Mouse (Mus musculus): Measurements from ENCODE around the gene Vapa. TPM values are rescaled to one million over a fixed set of nuclear protein-coding genes. Genes with fewer than 3 reads are reported as not detected.
A peak's percentile ranks its signal among the peaks of the same experiment; 100 is the strongest.

Gene Vapa
- polyA plus RNA-seq, 1 experiment from 2014 or later, result 221 TPM

DNA sequence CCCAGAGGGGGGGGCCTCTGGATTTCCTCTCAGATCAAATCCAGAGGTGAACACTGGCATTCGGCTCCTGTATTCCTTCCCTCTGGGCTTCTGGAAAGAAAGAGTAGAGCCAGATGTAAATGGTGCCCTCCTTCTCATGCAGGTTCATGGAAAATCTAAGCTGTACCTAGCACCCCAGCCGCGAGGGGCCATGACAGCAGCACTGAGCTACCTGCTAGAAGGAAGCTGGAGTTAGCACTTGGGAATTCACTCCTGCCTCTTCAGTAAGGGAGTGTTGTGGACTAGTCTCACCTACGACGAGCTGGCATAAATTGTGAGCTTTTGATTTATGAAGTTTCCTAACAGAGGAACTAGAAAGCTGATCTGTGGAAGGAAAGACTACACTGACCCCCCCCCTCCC is 30.2 kb upstream of the Vapa start:
- H3K9ac ChIP-seq (replicated peaks; ENCODE audit: low read depth), result no peak overlapping the region
- peak; percentile 58 for DNase-seq (ENCODE audit: low spot score)
- H3K27ac ChIP-seq (ENCODE audit: low read length), result peak overlapping the region; percentile 91
- peak overlapping the region; percentile 38 for H3K4me2 ChIP-seq (replicated peaks; ENCODE audit: low read depth, low read length)
- WGBS, result 53% methylated on average over 5 of the region's 5 CpGs
- ATAC-seq, result peak; percentile 70
- no peak overlapping the region for H3K4me3 ChIP-seq (ENCODE audit: low read depth, low read length)
- no peaks in the 10 kb centered on the region for H3K4me1 ChIP-seq (ENCODE audit: insufficient read depth, low read depth, low read length)
- TF ChIP-seq EP300 (IDR thresholded peaks at IDR 0.05) (no peak), CTCF (IDR thresholded peaks at IDR 0.05) (peak; percentile 47)
- H3K36me3 ChIP-seq (ENCODE audit: insufficient read depth, low read length), result no peaks in the 10 kb centered on the region
- no peaks in the 10 kb centered on the region for H3K9me3 ChIP-seq (ENCODE audit: low read length)
- H3K27me3 ChIP-seq (replicated peaks; ENCODE audit: insufficient read depth, low read length), result no peaks in the 10 kb centered on the region

GRCm38 (mm10) chr17:65643051-65643521 is 29.7 kb upstream of the Vapa start:
- peak; percentile 95 for ATAC-seq
- TF ChIP-seq EP300 (IDR thresholded peaks at IDR 0.05) (peak; percentile 93), CTCF (IDR thresholded peaks at IDR 0.05) (no peak)
- no peaks in the 10 kb centered on the region for H3K4me1 ChIP-seq (ENCODE audit: insufficient read depth, low read depth, low read length)
- H3K36me3 ChIP-seq (ENCODE audit: insufficient read depth, low read length), result no peaks in the 10 kb centered on the region
- WGBS, result 38% methylated on average over 10 of the region's 10 CpGs
- peak overlapping the region; percentile 91 for H3K27ac ChIP-seq (ENCODE audit: low read length)
- H3K9ac ChIP-seq (replicated peaks; ENCODE audit: low read depth), result no peak overlapping the region
- DNase-seq (ENCODE audit: low spot score), result peak; percentile 94
- H3K4me2 ChIP-seq (replicated peaks; ENCODE audit: low read depth, low read length), result peak overlapping the region; percentile 38
- no peaks in the 10 kb centered on the region for H3K27me3 ChIP-seq (replicated peaks; ENCODE audit: insufficient read depth, low read length)
- no peak overlapping the region for H3K4me3 ChIP-seq (ENCODE audit: low read depth, low read length)
- H3K9me3 ChIP-seq (ENCODE audit: low read length), result no peaks in the 10 kb centered on the region

GRCm38 (mm10) chr17:65642578-65642991 is 29.2 kb upstream of the Vapa start:
- H3K4me2 ChIP-seq (replicated peaks; ENCODE audit: low read depth, low read length), result no peak overlapping the region
- H3K9ac ChIP-seq (replicated peaks; ENCODE audit: low read depth), result no peak overlapping the region
- no peak overlapping the region for H3K4me3 ChIP-seq (ENCODE audit: low read depth, low read length)
- no peaks in the 10 kb centered on the region for H3K9me3 ChIP-seq (ENCODE audit: low read length)
- 70% methylated on average over 5 of the region's 5 CpGs for WGBS
- TF ChIP-seq CTCF (IDR thresholded peaks at IDR 0.05) (no peak), EP300 (IDR thresholded peaks at IDR 0.05) (no peak)
- H3K27me3 ChIP-seq (replicated peaks; ENCODE audit: insufficient read depth, low read length), result no peaks in the 10 kb centered on the region
- peak overlapping the region; percentile 85 for H3K27ac ChIP-seq (ENCODE audit: low read length)
- H3K36me3 ChIP-seq (ENCODE audit: insufficient read depth, low read length), result no peaks in the 10 kb centered on the region
- peak; percentile 32 for ATAC-seq
- no peak for DNase-seq (ENCODE audit: low spot score)
- no peaks in the 10 kb centered on the region for H3K4me1 ChIP-seq (ENCODE audit: insufficient read depth, low read depth, low read length)

GRCm38 (mm10) chr17:65641734-65642218 is 28.4 kb upstream of the Vapa start, which contains the start of gene Txndc2:
Gene Txndc2, minus strand, starts transcription at chr17:65642168.
- no peak for ATAC-seq

GRCm38 (mm10) chr17:65639144-65639543 is 25.8 kb upstream of the Vapa start:
- H3K9ac ChIP-seq (replicated peaks; ENCODE audit: low read depth), result no peak overlapping the region
- ATAC-seq, result no peak
- H3K27me3 ChIP-seq (replicated peaks; ENCODE audit: insufficient read depth, low read length), result no peaks in the 10 kb centered on the region
- no peak for DNase-seq (ENCODE audit: low spot score)
- no peaks in the 10 kb centered on the region for H3K9me3 ChIP-seq (ENCODE audit: low read length)
- no peak overlapping the region for H3K4me3 ChIP-seq (ENCODE audit: low read depth, low read length)
- no peaks in the 10 kb centered on the region for H3K4me1 ChIP-seq (ENCODE audit: insufficient read depth, low read depth, low read length)
- TF ChIP-seq EP300 (IDR thresholded peaks at IDR 0.05), result no peak
- TF ChIP-seq CTCF (IDR thresholded peaks at IDR 0.05), result no peak
- H3K36me3 ChIP-seq (ENCODE audit: insufficient read depth, low read length), result no peaks in the 10 kb centered on the region
- H3K27ac ChIP-seq (ENCODE audit: low read length), result no peak overlapping the region
- H3K4me2 ChIP-seq (replicated peaks; ENCODE audit: low read depth, low read length), result no peak overlapping the region
- 88% methylated on average over 1 of the region's 1 CpGs for WGBS

More at GRCm38 (mm10) chr17:65641734-65642218, 28.4 kb upstream of the Vapa start, which contains the start of gene Txndc2:
- H3K4me1 ChIP-seq (ENCODE audit: insufficient read depth, low read depth, low read length), result no peaks in the 10 kb centered on the region
- H3K36me3 ChIP-seq (ENCODE audit: insufficient read depth, low read length), result no peaks in the 10 kb centered on the region
- 77% methylated on average over 11 of the region's 11 CpGs for WGBS
- H3K9me3 ChIP-seq (ENCODE audit: low read length), result no peaks in the 10 kb centered on the region
- peak within 1 kb of the TSS; percentile 85 for H3K27ac ChIP-seq (ENCODE audit: low read length)
- H3K4me3 ChIP-seq (ENCODE audit: low read depth, low read length), result no peak within 1 kb of the TSS
- H3K27me3 ChIP-seq (replicated peaks; ENCODE audit: insufficient read depth, low read length), result no peaks in the 10 kb centered on the region
- DNase-seq (ENCODE audit: low spot score), result no peak
- H3K4me2 ChIP-seq (replicated peaks; ENCODE audit: low read depth, low read length), result no peak within 1 kb of the TSS
- H3K9ac ChIP-seq (replicated peaks; ENCODE audit: low read depth), result no peak within 1 kb of the TSS
- TF ChIP-seq CTCF (IDR thresholded peaks at IDR 0.05), result no peak
- TF ChIP-seq EP300 (IDR thresholded peaks at IDR 0.05), result no peak

GRCm38 (mm10) chr17:65635715-65636360 is 22.5 kb upstream of the Vapa start:
- Histone ChIP-seq H3K4me3 (ENCODE audit: low read depth, low read length) (no peak overlapping the region), H3K9ac (replicated peaks; ENCODE audit: low read depth) (no peak overlapping the region), H3K27ac (ENCODE audit: low read length) (no peak overlapping the region), H3K27me3 (replicated peaks; ENCODE audit: insufficient read depth, low read length) (no peaks in the 10 kb centered on the region), H3K4me2 (replicated peaks; ENCODE audit: low read depth, low read length) (no peak overlapping the region), H3K9me3 (ENCODE audit: low read length) (no peaks in the 10 kb centered on the region), H3K36me3 (ENCODE audit: insufficient read depth, low read length) (no peaks in the 10 kb centered on the region), H3K4me1 (ENCODE audit: insufficient read depth, low read depth, low read length) (no peaks in the 10 kb centered on the region)
- 66% methylated on average over 14 of the region's 14 CpGs for WGBS
- DNase-seq (ENCODE audit: low spot score), result no peak
- no peak for ATAC-seq
- TF ChIP-seq EP300 (IDR thresholded peaks at IDR 0.05) (no peak), CTCF (IDR thresholded peaks at IDR 0.05) (no peak)
